Mouse (Mus musculus) mature B cell (primary cell): ENCODE data around the gene Ccdc113.

Source experiments
- in situ Hi-C: fragments of 300-500 bp; cut with MboI; formaldehyde crosslinking; loops from 2 replicates; pipeline ENCODE4 v1.14.3; 2019

The Ccdc113 gene

GRCm38 (mm10) chr8:95539487-95539886 is 5.6 kb downstream of the Ccdc113 start:
- in situ Hi-C loops, result no loop called here

GRCm38 (mm10) chr8:95542191-95542590 is 8.3 kb downstream of the Ccdc113 start:
- in situ Hi-C loops, result no loop called here

- in situ Hi-C loops, result no loop called here
Observed at GRCm38 (mm10) chr8:95543065-95543464, 9.2 kb downstream of the Ccdc113 start.

- in situ Hi-C loops, result no loop called here
Observed at GRCm38 (mm10) chr8:95545815-95546214, 11.9 kb downstream of the Ccdc113 start.

GRCm38 (mm10) chr8:95546986-95547385 is 13.1 kb downstream of the Ccdc113 start:
- in situ Hi-C loops, result no loop called here

GRCm38 (mm10) chr8:95547931-95548330 is 14.0 kb downstream of the Ccdc113 start:
- in situ Hi-C loops, result no loop called here

- in situ Hi-C loops, result no loop called here
Observed at GRCm38 (mm10) chr8:95549871-95550829, 16.3 kb downstream of the Ccdc113 start.

- in situ Hi-C loops, result no loop called here
Observed at GRCm38 (mm10) chr8:95551577-95551976, 17.7 kb downstream of the Ccdc113 start.

GRCm38 (mm10) chr8:95555963-95556362 is 22.1 kb downstream of the Ccdc113 start:
- in situ Hi-C loops, result no loop called here

GRCm38 (mm10) chr8:95566217-95566616 is 32.3 kb downstream of the Ccdc113 start:
- in situ Hi-C loops, result no loop called here

- in situ Hi-C loops, result no loop called here
Observed at GRCm38 (mm10) chr8:95566809-95567208, 32.9 kb downstream of the Ccdc113 start.

GRCm38 (mm10) chr8:95573146-95573545 is 39.3 kb downstream of the Ccdc113 start:
- in situ Hi-C loops, result no loop called here

GRCm38 (mm10) chr8:95576240-95576639 is 42.4 kb downstream of the Ccdc113 start, which contains the start of gene Prss54:
TSS of gene Prss54 (minus strand) at chr8:95576340.
- in situ Hi-C loops, result no loop called here

- in situ Hi-C loops, result no loop called here
Observed at GRCm38 (mm10) chr8:95587339-95587738, 53.5 kb downstream of the Ccdc113 start.

- in situ Hi-C loops, result no loop called here
Observed at GRCm38 (mm10) chr8:95589282-95589681, 55.4 kb downstream of the Ccdc113 start.

- in situ Hi-C loops, result no loop called here
Observed at GRCm38 (mm10) chr8:95590539-95590938, 56.7 kb downstream of the Ccdc113 start.

GRCm38 (mm10) chr8:95592131-95592780 is 58.4 kb downstream of the Ccdc113 start:
- in situ Hi-C loops, result no loop called here

GRCm38 (mm10) chr8:95593439-95594393 is 59.8 kb downstream of the Ccdc113 start:
- in situ Hi-C loops, result no loop called here

GRCm38 (mm10) chr8:95595131-95595530 is 61.2 kb downstream of the Ccdc113 start:
- in situ Hi-C loops, result no loop called here

- in situ Hi-C loops, result no loop called here
Observed at GRCm38 (mm10) chr8:95596841-95597241, 63.0 kb downstream of the Ccdc113 start.

- in situ Hi-C loops, result no loop called here
Observed at GRCm38 (mm10) chr8:95599861-95600260, 66.0 kb downstream of the Ccdc113 start.

- in situ Hi-C loops, result no loop called here
Observed at GRCm38 (mm10) chr8:95601306-95601705, 67.4 kb downstream of the Ccdc113 start.
